Mouse (Mus musculus) adrenal gland, adult 8-10 months (tissue): Measurements from ENCODE around the gene Irf7. TPM values are rescaled to one million over a fixed set of nuclear protein-coding genes. Genes with fewer than 3 reads are reported as not detected.

Experiments used
- DNase-seq: peaks from one replicate; pipeline ENCODE4 v3.0.0; 2022
- total RNA-seq, 4 experiments: library from RNA; stranded (reverse); gene quantifications; 2 replicates each; pipeline ENCODE4 v1.2.4; 2022

The Irf7 gene
- total RNA-seq = 10 to 100 TPM in 2 of 4 experiments, 1 to 10 TPM in 2; 7.0 to 10.7 (median 9.4) TPM

DNA sequence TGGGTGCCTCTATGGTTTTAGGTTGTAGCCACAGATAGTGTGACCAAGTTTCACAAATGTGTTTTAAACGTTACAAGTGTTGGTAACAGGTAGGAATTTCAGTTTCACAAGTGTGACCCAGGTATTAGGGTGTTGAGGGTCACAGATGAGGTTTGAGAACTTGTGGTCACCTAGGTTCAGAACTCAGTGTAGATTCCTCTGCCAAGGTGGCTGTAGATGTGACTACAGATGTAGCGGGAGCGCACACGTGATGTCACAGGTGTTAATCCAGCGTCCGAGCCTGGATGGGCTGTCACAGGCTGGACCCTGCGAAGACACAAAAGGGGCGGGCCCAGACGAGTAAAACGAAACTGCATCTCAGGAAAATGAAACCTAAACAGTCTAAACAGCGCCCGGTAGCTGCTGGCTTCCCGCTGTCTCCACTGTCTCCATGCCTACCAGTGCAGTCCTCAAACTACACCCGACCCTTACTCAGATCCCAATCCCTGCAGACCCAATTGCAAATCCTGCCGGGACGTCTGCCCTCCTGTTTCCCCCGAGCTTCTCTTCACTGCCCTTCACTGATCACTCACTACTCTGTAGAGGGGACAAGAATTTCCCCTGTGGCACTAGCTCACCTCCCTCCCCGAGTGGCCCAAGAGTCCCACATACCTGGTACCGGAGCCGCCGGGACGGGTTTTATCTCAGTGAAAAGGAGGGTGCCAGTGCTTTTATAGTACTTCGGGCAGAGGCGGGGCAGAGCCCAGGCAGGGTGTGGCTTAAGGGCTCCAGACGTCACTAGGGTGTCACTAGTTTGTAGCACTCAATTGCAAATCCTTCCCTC, at the start of gene Irf7:
Gene Irf7 (minus strand): TSS at position 743 of the 823 bp plus-strand sequence.
- peak; percentile 70 for DNase-seq

DNA sequence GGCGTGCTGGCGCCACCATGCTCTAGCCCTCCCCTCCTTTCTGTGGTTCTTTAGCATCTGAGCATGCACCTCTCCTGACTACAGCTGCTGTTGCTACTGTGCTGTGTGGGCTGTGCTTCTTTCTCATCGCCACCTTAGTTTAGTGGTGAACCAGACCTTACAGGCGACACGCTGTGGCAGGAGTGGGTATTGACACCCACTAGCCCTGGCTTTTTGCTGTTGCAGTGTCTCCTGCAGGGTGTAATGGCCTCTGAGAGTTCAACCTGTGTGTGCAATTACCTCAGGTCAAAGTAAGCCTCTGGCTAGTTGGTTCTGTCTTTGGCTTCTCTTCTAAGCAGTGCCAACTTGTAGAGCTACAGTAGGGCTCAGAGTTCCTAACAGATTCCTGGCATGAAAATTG, 49.7 kb upstream of the Irf7 start:
- no peak for DNase-seq

DNA sequence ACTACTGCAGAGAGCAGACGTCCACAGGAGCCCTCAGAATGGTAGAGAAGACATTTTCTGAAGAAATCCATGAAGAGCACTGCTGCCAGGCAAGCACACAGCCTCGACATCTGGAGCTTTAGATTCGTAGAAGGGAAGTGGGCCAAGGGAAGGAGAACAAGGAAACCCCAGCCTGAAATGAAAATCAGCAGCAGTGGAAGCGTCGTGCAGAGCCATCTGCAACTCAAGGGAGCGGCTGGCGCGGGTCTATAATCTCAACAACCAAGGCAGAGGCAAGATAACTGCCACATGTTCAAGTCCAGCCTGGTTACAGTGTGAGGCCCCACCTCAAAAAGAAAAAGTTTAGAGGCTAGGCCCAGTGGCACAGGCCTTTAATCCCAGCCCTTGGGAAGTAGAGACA, 48.8 kb upstream of the Irf7 start:
- no peak for DNase-seq

DNA sequence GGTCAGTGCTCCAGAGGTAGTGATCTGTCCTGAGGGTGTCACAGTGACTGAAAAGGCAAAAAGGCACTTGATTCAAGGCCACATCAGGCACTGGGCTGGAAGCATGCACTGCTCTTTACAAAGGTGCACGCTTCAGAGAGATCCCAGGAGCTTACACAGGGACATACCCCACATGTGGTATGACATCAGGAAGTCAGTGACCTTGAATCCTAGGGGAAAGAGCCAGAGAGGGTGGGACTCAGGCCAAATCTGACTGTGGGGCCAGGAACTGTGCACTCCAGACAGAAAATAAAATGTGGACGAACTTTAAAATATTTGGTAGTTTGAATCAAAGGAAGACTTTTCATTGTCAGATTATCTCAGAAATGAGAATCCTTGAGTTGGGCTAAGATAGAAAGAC, 48.1 kb upstream of the Irf7 start:
- DNase-seq = no peak

DNA sequence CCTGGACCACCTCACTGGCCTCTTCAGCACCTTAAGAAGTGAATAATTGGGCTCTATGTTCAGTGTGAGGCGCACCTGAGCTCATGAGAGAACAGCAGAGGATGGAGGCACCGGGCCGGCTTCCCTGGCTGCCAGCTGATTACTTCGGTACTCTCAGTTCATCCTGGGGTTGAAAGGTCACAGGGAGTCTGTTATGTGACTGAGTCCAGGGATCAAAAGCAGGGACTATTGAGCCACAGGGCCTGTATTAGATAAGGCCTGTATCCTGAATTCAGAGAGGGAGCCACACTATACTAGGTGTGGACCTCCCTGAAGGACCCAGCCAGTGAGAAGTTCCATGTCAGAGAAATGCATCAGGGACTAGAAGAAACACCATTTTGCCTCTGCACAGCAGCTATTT, 38.3 kb upstream of the Irf7 start:
- no peak for DNase-seq

DNA sequence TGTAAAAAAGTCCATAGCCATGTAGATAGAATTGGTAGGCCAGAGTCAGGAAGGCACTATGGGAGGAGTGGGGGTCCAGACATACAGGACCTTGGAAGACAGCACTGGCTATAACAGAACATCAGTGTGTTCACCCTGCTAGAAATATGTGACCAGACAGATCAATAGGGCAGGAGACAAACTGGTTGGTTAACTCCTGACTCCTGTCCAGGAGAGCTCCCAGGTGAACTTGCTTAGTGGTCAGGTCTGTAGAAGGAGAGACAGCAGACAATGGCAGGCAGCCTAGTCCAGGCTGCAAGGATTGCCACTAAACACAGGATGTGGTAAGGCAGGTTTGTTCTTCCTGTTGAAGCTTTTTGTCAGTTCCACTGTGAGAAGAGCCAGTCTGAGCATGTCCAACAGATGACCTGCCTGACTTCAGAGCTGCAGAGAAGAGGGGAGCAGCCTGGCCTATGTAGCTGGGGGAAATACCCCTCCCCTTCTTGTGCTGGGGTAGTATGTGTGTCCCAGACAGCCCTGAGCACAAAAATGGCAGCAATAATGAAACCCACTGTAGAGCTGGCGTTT, 36.5 kb upstream of the Irf7 start:
- DNase-seq = no peak

DNA sequence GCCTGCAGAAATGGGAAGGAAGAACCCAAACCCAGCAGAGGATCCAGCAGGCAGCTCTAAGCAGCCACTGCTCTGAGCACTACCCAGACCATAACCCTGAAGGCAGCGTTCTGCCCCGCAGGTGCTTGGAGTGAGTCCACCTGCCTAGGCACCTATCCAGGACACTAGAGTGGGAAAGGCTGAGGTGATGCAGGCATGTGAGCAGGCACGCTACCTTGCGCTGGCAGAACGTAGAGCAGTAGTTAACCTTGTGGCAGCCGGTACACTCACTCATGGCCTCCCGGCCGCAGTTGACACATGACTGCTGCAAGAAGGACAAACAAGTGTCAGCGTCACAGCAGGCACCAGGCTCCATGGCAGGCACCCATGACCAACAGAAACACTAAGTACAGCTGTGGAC, 35.1 kb upstream of the Irf7 start:
- no peak for DNase-seq

DNA sequence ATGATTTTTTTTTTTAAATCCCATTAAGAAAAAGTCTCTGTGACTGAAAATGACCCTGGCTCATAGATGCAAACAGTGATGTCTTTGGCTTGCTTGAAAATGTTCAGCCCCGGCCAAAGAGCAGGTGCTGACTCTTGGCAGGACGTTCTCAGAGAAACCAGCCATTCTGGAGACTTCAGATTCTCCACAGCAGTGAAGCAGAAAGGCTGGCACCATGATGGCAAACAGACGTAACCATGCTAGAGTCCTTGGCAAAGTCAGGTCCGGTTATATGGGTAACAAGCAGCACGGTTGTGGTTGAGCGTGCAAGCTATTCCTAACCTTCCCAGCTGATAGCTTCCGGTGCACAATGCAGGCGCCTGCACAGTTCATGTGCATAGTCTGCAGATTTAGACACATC, 32.9 kb upstream of the Irf7 start:
- no peak for DNase-seq

DNA sequence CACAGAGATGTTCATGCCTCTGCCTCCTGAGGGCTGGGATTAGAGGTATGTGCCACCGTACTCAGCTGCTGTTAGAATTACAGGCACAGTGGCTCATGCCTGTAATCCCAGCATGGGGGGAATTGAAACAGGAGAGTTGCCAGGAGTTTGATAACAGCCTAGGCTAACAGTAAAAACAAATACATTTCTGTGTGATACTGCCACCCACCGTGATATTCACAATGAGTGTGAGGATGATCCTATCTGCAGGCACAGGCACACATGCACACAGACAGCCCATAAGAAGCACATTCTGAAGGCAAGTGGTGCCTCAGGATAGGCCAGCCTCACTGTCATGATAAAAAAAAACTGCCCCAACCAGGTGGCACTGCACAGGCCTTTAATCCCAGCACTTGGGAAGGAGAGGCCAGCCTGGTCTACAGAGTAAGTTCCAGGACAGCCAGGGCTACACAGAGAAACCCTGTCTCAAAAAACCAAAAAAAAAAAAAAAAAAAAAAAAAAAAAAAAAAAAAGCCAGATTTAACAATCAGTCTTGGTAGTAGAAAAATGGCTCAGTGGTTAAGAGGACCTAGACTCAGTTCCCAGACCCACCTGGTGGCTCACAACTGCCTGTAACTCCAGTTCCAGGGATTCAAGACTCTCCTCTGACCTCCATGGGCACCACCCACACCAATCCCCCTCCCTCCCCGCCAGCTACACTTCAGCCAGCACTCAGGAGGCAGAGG, 31.8 kb upstream of the Irf7 start:
- no peak for DNase-seq

DNA sequence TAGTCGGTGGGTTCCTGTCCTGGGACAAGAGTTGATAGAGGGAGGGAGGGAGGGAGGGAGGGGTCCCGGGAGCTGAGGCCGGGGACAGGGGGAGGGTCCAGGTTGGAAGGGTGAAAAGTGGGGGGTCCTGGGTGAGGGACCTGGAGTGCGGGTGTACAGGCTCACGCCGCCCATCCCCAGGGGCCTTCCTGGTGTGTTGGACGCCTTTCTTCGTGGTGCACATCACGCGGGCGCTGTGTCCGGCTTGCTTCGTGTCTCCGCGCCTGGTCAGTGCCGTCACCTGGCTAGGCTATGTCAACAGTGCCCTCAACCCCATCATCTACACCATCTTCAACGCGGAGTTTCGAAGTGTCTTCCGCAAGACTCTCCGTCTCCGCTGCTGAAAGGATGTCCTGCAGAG, 28.2 kb upstream of the Irf7 start:
- no peak for DNase-seq

DNA sequence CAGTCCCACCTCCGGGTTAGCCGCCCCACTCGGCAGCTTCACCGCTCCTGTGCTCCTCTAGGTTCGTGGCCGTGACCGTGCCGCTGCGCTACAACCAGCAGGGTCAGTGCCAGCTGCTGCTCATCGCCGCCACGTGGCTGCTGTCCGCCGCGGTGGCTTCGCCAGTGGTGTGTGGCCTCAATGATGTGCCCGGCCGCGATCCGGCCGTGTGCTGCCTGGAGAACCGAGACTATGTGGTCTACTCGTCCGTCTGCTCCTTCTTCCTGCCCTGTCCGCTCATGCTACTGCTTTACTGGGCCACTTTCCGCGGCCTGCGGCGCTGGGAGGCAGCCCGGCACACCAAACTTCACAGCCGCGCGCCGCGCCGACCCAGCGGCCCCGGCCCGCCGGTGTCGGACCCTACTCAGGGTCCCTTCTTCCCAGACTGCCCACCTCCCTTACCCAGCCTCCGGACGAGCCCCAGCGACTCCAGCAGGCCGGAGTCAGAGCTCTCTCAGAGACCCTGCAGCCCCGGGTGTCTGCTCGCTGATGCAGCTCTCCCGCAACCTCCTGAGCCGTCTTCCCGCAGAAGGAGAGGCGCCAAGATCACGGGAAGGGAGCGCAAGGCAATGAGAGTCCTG, 27.7 kb upstream of the Irf7 start:
- DNase-seq = no peak

DNA sequence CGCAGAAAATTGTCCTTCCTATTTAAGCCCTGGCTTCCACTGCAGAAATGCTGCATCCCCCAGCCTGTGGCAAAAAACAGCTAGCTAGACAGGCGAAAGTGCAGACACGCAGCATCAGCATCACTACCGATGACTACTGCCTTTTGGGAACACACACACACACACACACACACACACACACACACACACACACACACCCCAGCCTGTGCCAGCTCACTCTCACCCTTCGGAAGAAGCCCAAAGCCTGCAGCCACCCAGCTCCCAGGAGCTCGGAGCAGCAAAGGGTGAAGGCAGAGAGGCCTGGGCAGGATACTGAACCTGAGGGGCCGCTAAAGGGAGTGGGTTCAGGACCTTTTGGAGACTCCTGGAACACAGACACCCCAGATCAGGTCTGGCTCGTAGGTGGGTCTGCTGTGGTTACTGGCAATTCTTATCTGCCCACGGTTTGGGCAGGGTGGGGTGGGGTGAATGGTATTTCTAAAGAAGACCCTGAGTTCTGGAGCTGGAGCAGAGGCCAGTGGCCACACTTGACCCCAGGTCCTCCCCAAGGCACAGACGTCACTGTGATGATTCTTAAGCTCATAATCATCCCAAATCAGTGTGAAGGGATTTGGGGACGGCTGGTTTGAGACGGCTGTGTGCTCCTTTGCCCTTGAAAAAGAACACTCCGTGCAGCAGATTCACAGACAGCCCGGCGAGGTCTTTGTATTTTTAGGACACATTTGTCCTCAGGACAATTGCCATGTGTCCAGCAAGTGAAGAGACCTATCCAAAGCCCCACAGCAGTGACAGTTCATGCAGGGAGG, 26.5 kb upstream of the Irf7 start:
- DNase-seq = no peak

DNA sequence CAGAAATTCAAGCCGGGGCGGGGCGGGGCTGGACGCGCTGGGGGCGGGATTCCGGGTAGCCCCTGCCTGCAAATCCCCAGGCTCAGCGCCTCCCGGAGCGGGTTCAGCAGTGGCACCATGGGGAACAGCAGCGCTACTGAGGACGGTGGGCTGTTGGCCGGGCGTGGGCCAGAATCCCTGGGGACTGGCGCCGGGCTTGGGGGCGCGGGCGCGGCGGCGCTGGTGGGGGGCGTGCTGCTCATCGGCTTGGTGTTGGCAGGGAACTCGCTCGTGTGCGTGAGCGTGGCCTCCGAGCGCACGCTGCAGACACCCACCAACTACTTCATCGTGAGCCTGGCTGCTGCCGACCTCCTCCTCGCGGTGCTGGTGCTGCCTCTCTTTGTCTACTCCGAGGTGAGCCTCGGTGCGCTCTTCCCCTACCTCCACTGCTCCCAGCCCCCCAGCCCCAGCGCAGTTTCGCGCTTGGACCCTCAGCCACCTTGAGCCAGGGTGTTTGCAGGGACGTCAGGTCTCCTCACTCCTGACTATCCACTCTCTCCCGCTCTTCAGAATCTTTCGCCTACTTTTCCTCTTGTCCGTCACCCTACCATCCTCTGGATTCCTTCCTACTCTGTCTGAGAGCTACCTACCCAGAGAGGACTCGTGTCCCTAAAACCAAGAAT, 25.8 kb upstream of the Irf7 start, which contains the start of gene Drd4:
Gene Drd4 (plus strand): TSS at position 86 of the 662 bp plus-strand sequence.
- DNase-seq = no peak

DNA sequence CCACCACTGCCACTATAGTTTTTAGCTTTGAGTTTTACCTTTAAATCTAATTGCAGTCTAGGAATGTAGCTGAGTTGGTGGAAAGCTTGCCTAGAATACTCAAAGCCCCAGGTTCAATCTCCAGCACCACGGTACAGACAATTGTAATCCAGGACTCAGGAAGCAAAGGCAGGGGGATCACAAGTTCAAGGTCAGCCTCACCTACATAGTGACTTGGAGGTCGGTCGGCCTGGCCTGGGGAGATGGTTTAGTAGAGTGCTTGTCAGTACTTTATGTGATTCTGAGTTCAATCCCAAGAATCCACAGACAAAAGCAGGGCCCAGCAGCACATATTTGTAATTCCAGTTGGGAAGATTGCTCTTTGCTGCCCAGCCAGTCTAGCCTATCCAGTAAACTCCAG, 21.8 kb upstream of the Irf7 start:
- DNase-seq = no peak

DNA sequence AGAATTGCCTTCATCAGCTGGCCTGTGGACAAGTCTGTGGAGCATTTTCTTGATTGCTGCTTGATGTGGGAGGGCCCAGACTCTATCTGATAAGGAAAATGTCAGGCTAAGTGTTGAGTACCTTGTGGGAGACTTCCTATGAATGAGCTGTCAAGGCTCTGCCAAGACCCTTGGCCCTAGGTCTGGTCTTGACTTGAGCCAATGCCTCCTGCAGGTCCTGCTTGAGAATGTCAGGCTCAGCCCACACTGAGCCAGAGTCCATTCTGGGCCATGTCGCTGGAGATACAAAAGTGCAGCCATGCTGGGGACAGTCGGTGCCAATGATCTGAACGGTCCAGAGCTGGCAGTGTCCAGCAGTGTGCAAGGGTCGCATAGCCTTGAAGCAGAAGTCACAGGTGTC, 16.5 kb upstream of the Irf7 start:
- no peak for DNase-seq

DNA sequence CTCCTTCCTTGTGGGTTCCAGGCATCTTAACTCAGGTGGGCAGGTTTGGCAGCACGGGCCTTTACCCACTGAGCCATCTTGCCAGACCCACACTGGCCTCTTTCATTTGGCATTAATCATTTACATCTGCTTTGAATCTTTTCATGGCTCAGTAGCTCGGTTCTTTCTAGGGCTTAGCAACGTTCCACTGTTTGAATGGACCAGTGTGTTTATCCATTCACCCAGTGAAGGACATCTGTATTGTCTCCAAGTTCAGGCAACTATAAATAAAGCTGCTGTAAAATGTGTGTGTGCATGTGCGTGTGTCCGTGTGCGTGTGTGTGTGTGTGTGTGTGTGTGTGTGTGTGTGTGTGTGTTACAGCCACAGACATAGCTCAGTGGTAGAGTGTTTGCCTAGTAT, 15.2 kb upstream of the Irf7 start:
- no peak for DNase-seq

DNA sequence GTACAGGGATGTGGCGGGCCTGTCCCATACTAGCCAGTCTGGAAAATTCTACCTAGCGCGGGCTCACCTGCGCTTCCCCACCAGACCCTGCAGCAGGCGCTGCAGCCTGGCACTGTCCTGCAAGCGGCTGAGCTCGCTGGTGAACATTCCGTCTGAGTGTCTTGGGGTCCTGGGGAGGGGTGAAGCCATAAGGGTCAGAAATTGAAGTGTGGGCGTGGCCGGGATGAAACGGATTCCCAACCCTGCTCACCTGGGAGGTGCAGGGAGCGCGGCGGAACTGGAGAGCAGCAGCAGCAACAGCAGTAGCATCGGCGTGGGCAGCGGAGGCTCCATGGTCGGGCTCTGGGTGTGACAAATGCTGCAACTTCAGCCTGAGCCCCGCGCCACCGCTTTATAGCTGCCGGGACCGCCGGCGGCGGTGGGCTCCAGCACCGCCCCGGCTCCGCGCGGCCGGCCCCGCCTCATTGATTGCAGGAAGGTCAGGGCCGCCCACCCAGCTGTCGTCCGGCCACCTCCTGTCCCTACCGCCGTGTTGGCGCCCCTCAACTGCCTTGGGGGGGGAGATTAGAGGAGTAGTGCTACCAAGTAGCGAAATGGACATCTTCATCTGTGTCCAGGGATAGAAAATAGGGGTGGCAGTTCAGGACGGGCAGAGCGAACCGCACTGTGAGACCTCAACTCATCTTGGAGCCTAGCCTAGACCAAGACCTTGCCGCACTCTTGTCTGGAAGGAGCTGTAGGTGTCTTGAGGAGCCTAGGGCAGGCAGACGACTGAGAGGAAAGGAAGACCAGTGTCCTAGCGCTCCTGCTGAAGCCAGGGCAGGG, 12.7 kb upstream of the Irf7 start, which contains the start of gene Sct:
Gene Sct (minus strand): TSS at position 368 of the 825 bp plus-strand sequence.
- DNase-seq = no peak

DNA sequence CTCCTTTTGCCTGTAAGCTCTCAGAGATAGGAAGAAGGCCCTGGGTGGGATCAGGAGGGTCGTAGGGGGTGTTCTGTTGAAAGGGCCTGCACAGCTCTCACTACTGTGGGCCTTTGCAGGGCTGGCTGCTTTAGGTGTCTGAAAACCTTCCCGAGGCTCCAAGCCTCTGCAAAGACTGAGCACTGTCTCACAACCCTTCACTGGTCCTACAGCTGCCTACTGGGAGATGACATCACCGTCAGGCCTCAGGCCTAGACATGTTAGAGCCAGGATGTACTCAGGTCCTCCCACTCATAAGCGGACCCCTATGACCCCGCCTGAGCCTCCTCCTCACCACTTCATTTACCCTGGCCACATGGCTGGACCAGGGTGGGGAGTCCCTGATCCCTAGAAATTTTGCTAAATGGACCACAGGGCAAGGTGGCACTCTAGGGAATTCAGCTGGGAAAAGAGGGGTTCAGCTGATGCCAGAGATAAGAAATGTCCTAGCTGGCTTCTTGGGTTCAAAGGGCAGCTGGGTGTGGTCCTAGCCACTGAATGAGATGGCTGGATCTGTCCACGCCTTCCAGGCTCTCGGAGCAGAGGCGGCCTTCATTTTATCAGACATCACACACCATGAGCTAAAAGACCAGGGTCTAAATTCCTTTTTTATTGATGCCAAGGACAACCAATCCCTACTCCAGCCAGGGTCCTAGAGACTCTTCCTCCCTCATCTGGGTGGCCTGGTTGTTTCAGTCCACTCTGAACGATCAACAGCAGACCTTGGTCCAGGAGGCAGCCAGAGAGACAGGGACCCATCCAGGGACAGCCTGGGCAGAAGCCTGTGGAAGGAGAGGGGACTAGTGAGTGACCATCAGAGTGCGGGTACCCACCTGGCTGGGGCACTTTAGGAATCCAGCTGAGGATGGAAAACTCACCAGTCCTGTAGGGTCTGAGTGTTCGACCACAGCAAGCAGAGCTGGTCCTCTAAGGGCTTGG, 11.7 kb upstream of the Irf7 start:
- no peak for DNase-seq

DNA sequence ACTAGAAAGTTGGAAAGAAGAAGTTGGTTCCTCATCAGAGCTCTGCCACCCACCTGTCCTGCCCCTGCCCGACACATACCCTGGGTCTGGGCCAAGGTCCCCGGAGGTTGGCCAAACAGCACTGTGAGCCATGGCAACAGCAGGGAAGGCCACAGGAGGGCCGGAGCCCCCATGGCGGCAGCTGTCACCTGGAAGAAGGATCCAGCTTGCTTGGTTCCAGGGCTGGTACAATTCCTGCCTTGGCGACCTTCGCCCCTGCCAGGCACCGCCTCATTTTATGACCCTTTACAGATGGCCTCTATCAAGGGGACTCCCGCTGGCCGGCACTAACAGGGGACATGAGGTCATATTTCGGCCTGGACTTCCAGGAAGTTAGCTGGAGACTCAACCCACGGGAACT, 10.3 kb upstream of the Irf7 start, which contains the start of gene Cdhr5:
Gene Cdhr5 (minus strand): TSS at position 241 of the 400 bp plus-strand sequence.
- DNase-seq = no peak
